Mouse (Mus musculus): Measurements from ENCODE around the gene Wbp1l.

Wbp1l gene

GRCm38 (mm10) chr19:46599375-46600256 is 732 bp downstream of the Wbp1l start:
- no peak for DNase-seq (ENCODE audit: low spot score in 2 of 2)

GRCm38 (mm10) chr19:46600371-46600770 is 1.5 kb downstream of the Wbp1l start:
- DNase-seq (ENCODE audit: low spot score in 2 of 2) = no peak

GRCm38 (mm10) chr19:46601491-46601890 is 2.6 kb downstream of the Wbp1l start:
- DNase-seq (ENCODE audit: low spot score in 2 of 2) = no peak

GRCm38 (mm10) chr19:46602406-46602805 is 3.5 kb downstream of the Wbp1l start:
- no peak for DNase-seq (ENCODE audit: low spot score in 2 of 2)

- no peak for DNase-seq (ENCODE audit: low spot score in 2 of 2)
Measured at GRCm38 (mm10) chr19:46606718-46607117, 7.8 kb downstream of the Wbp1l start.

- no peak for DNase-seq (ENCODE audit: low spot score in 2 of 2)
Measured at GRCm38 (mm10) chr19:46607424-46607823, 8.5 kb downstream of the Wbp1l start.

GRCm38 (mm10) chr19:46608158-46608557 is 9.3 kb downstream of the Wbp1l start:
- no peak for DNase-seq (ENCODE audit: low spot score in 2 of 2)

- DNase-seq (ENCODE audit: low spot score in 2 of 2) = no peak
Measured at GRCm38 (mm10) chr19:46616378-46616777, 17.5 kb downstream of the Wbp1l start.

GRCm38 (mm10) chr19:46617361-46617760 is 18.5 kb downstream of the Wbp1l start:
- DNase-seq (ENCODE audit: low spot score in 2 of 2) = no peak

- no peak for DNase-seq (ENCODE audit: low spot score in 2 of 2)
Measured at GRCm38 (mm10) chr19:46618322-46618721, 19.4 kb downstream of the Wbp1l start.

- no peak for DNase-seq (ENCODE audit: low spot score in 2 of 2)
Measured at GRCm38 (mm10) chr19:46619001-46619400, 20.1 kb downstream of the Wbp1l start.

GRCm38 (mm10) chr19:46619518-46619917 is 20.6 kb downstream of the Wbp1l start:
- no peak for DNase-seq (ENCODE audit: low spot score in 2 of 2)

- DNase-seq (ENCODE audit: low spot score in 2 of 2) = no peak
Measured at GRCm38 (mm10) chr19:46620016-46620808, 21.3 kb downstream of the Wbp1l start.

- DNase-seq (ENCODE audit: low spot score in 2 of 2) = no peak
Measured at GRCm38 (mm10) chr19:46621236-46622183, 22.6 kb downstream of the Wbp1l start.

- DNase-seq (ENCODE audit: low spot score in 2 of 2) = no peak
Measured at GRCm38 (mm10) chr19:46622659-46623193, 23.8 kb downstream of the Wbp1l start.

- no peak for DNase-seq (ENCODE audit: low spot score in 2 of 2)
Measured at GRCm38 (mm10) chr19:46623194-46623667, 24.3 kb downstream of the Wbp1l start.

GRCm38 (mm10) chr19:46623790-46624772 is 25.2 kb downstream of the Wbp1l start:
- no peak for DNase-seq (ENCODE audit: low spot score in 2 of 2)

GRCm38 (mm10) chr19:46625015-46625414 is 26.1 kb downstream of the Wbp1l start:
- no peak for DNase-seq (ENCODE audit: low spot score in 2 of 2)

- no peak for DNase-seq (ENCODE audit: low spot score in 2 of 2)
Measured at GRCm38 (mm10) chr19:46625519-46625918, 26.6 kb downstream of the Wbp1l start.

GRCm38 (mm10) chr19:46628403-46628802 is 29.5 kb downstream of the Wbp1l start:
- no peak for DNase-seq (ENCODE audit: low spot score in 2 of 2)
